Mouse (Mus musculus) myocyte (in vitro differentiated cells): ENCODE measurements at regions not wholly inside any gene's neighbourhood (a gene's known extent, or its start where the extent isn't known, plus 50 kb on each side); places are given as distances from the start of the nearest gene placed in this dataset.

Experiments
- H3K27me3 ChIP-seq: one replicate; pipeline ENCODE4 v1.6.1; 2011; ENCODE audit not compliant: control insufficient read depth, insufficient read depth, insufficient read length
- H3K36me3 ChIP-seq: one replicate; pipeline ENCODE4 v1.6.1; 2011; ENCODE audit not compliant: control insufficient read depth, insufficient read depth
- H3K4me2 ChIP-seq: one replicate; pipeline ENCODE4 v1.6.1; 2011; ENCODE audit warnings: low read depth, control low read depth
- H3K4me3 ChIP-seq: one replicate; pipeline ENCODE4 v1.5.1; 2011; ENCODE audit warnings: mild to moderate bottlenecking, control low read depth, moderate library complexity
- H3K79me2 ChIP-seq: one replicate; pipeline ENCODE4 v1.6.1; 2011; ENCODE audit not compliant: control insufficient read depth, insufficient read depth
- H3ac ChIP-seq: one replicate; pipeline ENCODE4 v1.6.1; 2011; ENCODE audit not compliant: control insufficient read depth, insufficient read length
- CEBPB ChIP-seq: IDR thresholded peaks from 2 replicates; pipeline ENCODE4 v1.6.1; 2011; ENCODE audit warnings: mild to moderate bottlenecking, moderate library complexity; ENCODE audit not compliant: poor library complexity, insufficient read depth, severe bottlenecking
- E2F4 ChIP-seq: IDR thresholded peaks from one replicate; pipeline ENCODE4 v1.6.1; 2011; ENCODE audit warnings: mild to moderate bottlenecking, control low read depth, moderate library complexity; ENCODE audit not compliant: insufficient read depth
- MAX ChIP-seq: IDR thresholded peaks from one replicate; pipeline ENCODE4 v1.6.1; 2011; ENCODE audit warnings: low read depth, mild to moderate bottlenecking, control low read depth
- MYOD1 ChIP-seq, 3 experiments: IDR thresholded peaks; one replicate each; pipeline ENCODE4 v1.6.1; 2011; ENCODE audit warnings: control low read depth in 2 of 3, low read depth in 2 of 3, mild to moderate bottlenecking in 2 of 3, moderate library complexity in 1 of 3; ENCODE audit not compliant: insufficient read length in 2 of 3, control insufficient read depth in 1 of 3
- MYOG ChIP-seq, 3 experiments: IDR thresholded peaks; one replicate each; pipeline ENCODE4 v1.6.1; 2011; ENCODE audit warnings: control low read depth in 2 of 3, low read depth in 2 of 3, mild to moderate bottlenecking in 2 of 3; ENCODE audit not compliant: insufficient read length in 2 of 3, control insufficient read depth in 1 of 3, insufficient read depth in 1 of 3
- POLR2A ChIP-seq: IDR thresholded peaks from one replicate; pipeline ENCODE4 v1.6.1; 2011; ENCODE audit warnings: low read depth, mild to moderate bottlenecking, control low read depth, moderate library complexity; ENCODE audit not compliant: insufficient read length
- POLR2AphosphoS2 ChIP-seq: IDR thresholded peaks from one replicate; pipeline ENCODE4 v1.6.1; 2011; ENCODE audit warnings: low read depth, control low read depth; ENCODE audit not compliant: insufficient read length
- REST ChIP-seq: IDR thresholded peaks from one replicate; pipeline ENCODE4 v1.6.1; 2011; ENCODE audit warnings: mild to moderate bottlenecking, control low read depth, moderate library complexity; ENCODE audit not compliant: insufficient read depth, insufficient read length
- SRF ChIP-seq: IDR thresholded peaks from one replicate; pipeline ENCODE4 v1.6.1; 2011; ENCODE audit warnings: low read depth; ENCODE audit not compliant: control insufficient read depth, insufficient read length
- TCF12 ChIP-seq: IDR thresholded peaks from one replicate; pipeline ENCODE4 v1.6.1; 2011; ENCODE audit warnings: mild to moderate bottlenecking, control low read depth; ENCODE audit not compliant: poor library complexity, insufficient read depth, severe bottlenecking
- TCF3 ChIP-seq: IDR thresholded peaks from one replicate; pipeline ENCODE4 v1.6.1; 2011; ENCODE audit warnings: low read depth, control low read depth; ENCODE audit not compliant: insufficient read length
- USF1 ChIP-seq: IDR thresholded peaks from one replicate; pipeline ENCODE4 v1.6.1; 2011; ENCODE audit warnings: low read depth, mild to moderate bottlenecking, control low read depth, moderate library complexity

- TF ChIP-seq MAX (no peak), MYOD1 (IDR thresholded peaks at IDR 0.05; ENCODE audit: control insufficient read depth in 1 of 3, insufficient read length in 2 of 3, low read depth in 2 of 3) (no peak), USF1 (no peak), E2F4 (no peak), POLR2AphosphoS2 (no peak), REST (no peak), TCF3 (no peak), MYOG (IDR thresholded peaks at IDR 0.05; ENCODE audit: control insufficient read depth in 1 of 3, insufficient read depth in 1 of 3, insufficient read length in 2 of 3, low read depth in 2 of 3) (no peak), SRF (no peak), TCF12 (no peak)
- Histone ChIP-seq H3K4me3 (no peak overlapping the region), H3K36me3 (no peaks in the 10 kb centered on the region), H3ac (no peak overlapping the region), H3K4me2 (no peak overlapping the region), H3K79me2 (no peaks in the 10 kb centered on the region), H3K27me3 (no peaks in the 10 kb centered on the region)
Observed at GRCm38 (mm10) chrX:11631186-11631913, 303.7 kb downstream of the H2al1j start.

GRCm38 (mm10) chrX:11632011-11632410 is 304.4 kb downstream of the H2al1j start:
- Histone ChIP-seq H3K27me3 (no peaks in the 10 kb centered on the region), H3K79me2 (no peaks in the 10 kb centered on the region), H3K36me3 (no peaks in the 10 kb centered on the region), H3K4me3 (no peak overlapping the region), H3ac (no peak overlapping the region), H3K4me2 (no peak overlapping the region)
- TF ChIP-seq E2F4 (no peak), TCF3 (no peak), REST (no peak), MYOD1 (IDR thresholded peaks at IDR 0.05; ENCODE audit: control insufficient read depth in 1 of 3, insufficient read length in 2 of 3, low read depth in 2 of 3) (no peak), POLR2AphosphoS2 (no peak), MAX (no peak), USF1 (no peak), SRF (no peak), MYOG (IDR thresholded peaks at IDR 0.05; ENCODE audit: control insufficient read depth in 1 of 3, insufficient read depth in 1 of 3, insufficient read length in 2 of 3, low read depth in 2 of 3) (no peak), POLR2A (no peak)

GRCm38 (mm10) chrX:11633823-11634222 is 306.2 kb downstream of the H2al1j start:
- Histone ChIP-seq H3K27me3 (no peaks in the 10 kb centered on the region), H3K4me2 (no peak overlapping the region), H3K36me3 (no peaks in the 10 kb centered on the region), H3ac (no peak overlapping the region), H3K4me3 (no peak overlapping the region), H3K79me2 (no peaks in the 10 kb centered on the region)
- TF ChIP-seq TCF3, result no peak
- no peak for TF ChIP-seq REST
- TF ChIP-seq POLR2AphosphoS2, result no peak
- TF ChIP-seq POLR2A, result no peak
- no peak for TF ChIP-seq SRF
- no peak for TF ChIP-seq MYOD1 (IDR thresholded peaks at IDR 0.05; ENCODE audit: control insufficient read depth in 1 of 3, insufficient read length in 2 of 3, low read depth in 2 of 3)
- no peak for TF ChIP-seq TCF12
- TF ChIP-seq MYOG (IDR thresholded peaks at IDR 0.05; ENCODE audit: control insufficient read depth in 1 of 3, insufficient read depth in 1 of 3, insufficient read length in 2 of 3, low read depth in 2 of 3), result no peak
- no peak for TF ChIP-seq MAX
- TF ChIP-seq CEBPB, result no peak
- TF ChIP-seq E2F4, result no peak
- TF ChIP-seq USF1, result no peak

GRCm38 (mm10) chrX:11644484-11644883 is 316.9 kb downstream of the H2al1j start:
- Histone ChIP-seq H3K4me2 (no peak overlapping the region), H3K27me3 (no peaks in the 10 kb centered on the region), H3ac (no peak overlapping the region), H3K36me3 (no peaks in the 10 kb centered on the region), H3K79me2 (no peaks in the 10 kb centered on the region), H3K4me3 (no peak overlapping the region)
- TF ChIP-seq TCF3 (no peak), MYOD1 (IDR thresholded peaks at IDR 0.05; ENCODE audit: control insufficient read depth in 1 of 3, insufficient read length in 2 of 3, low read depth in 2 of 3) (no peak), USF1 (no peak), POLR2A (no peak), REST (no peak), CEBPB (no peak), MYOG (IDR thresholded peaks at IDR 0.05; ENCODE audit: control insufficient read depth in 1 of 3, insufficient read depth in 1 of 3, insufficient read length in 2 of 3, low read depth in 2 of 3) (no peak), TCF12 (no peak), SRF (no peak), POLR2AphosphoS2 (no peak), E2F4 (no peak), MAX (no peak)
